Mouse (Mus musculus) midbrain, embryonic 14.5 days (tissue): ENCODE data around the gene Zswim3. TPM values are rescaled to one million over a fixed set of nuclear protein-coding genes. Genes with fewer than 3 reads are reported as not detected.

Experiments
- polyA plus RNA-seq: library from polyadenylated mRNA; unstranded; fragments of >200 nt; fragmentation: Nextera tagmentation; extraction: Ambion mirVana; gene quantifications from 2 replicates; pipeline ENCODE4 v1.2.1, GENCODE M21; 2014

Gene Zswim3
- polyA plus RNA-seq, 1 experiment from 2014 or later = 15.6 TPM

Other genes with a start within 250 kb of the Zswim3 start
- 0.61 and 1.2 TPM in 2 replicates for gene Wfdc2, start 242.7 kb upstream of the Zswim3 start, polyA plus RNA-seq
- not detected in 2 replicates for gene Spint3, start 231.6 kb upstream of the Zswim3 start, polyA plus RNA-seq
- not detected in 2 replicates for gene Wfdc6a, start 219.7 kb upstream of the Zswim3 start, polyA plus RNA-seq
- gene Eppin, start 211.5 kb upstream of the Zswim3 start, polyA plus RNA-seq = not detected in 2 replicates
- not detected in 2 replicates for gene Wfdc6b, start 191.6 kb upstream of the Zswim3 start, polyA plus RNA-seq
- gene Wfdc8, start 191.5 kb upstream of the Zswim3 start, polyA plus RNA-seq = not detected in 2 replicates
- gene Wfdc16, start 166.3 kb upstream of the Zswim3 start, polyA plus RNA-seq = not detected in 2 replicates
- not detected in 2 replicates for gene Wfdc10, start 149.1 kb upstream of the Zswim3 start, polyA plus RNA-seq
- gene Wfdc9, start 148.5 kb upstream of the Zswim3 start, polyA plus RNA-seq = not detected in 2 replicates
- gene Wfdc11, start 131.0 kb upstream of the Zswim3 start, polyA plus RNA-seq = not detected in 2 replicates
- gene Wfdc13, start 120.0 kb upstream of the Zswim3 start, polyA plus RNA-seq = not detected in 2 replicates
- gene Spint4, start 106.6 kb upstream of the Zswim3 start, polyA plus RNA-seq = not detected in 2 replicates
- gene Spint5, start 89.8 kb upstream of the Zswim3 start, polyA plus RNA-seq = not detected in 2 replicates
- gene Wfdc3, start 59.2 kb upstream of the Zswim3 start, polyA plus RNA-seq = 0.80 and 1.1 TPM in 2 replicates
- 49.1 and 55.0 TPM in 2 replicates for gene Dnttip1, start 59.1 kb upstream of the Zswim3 start, polyA plus RNA-seq
- 45.9 and 85.7 TPM in 2 replicates for gene Ube2c, start 35.2 kb upstream of the Zswim3 start, polyA plus RNA-seq
- not detected in 2 replicates for gene Tnnc2, start 25.1 kb upstream of the Zswim3 start, polyA plus RNA-seq
- 22.1 and 34.5 TPM in 2 replicates for gene Snx21, start 19.3 kb upstream of the Zswim3 start, polyA plus RNA-seq
- gene Acot8, start 216 bp upstream of the Zswim3 start, polyA plus RNA-seq = 17.1 and 18.5 TPM in 2 replicates
- gene Zswim1, start 17.6 kb downstream of the Zswim3 start, polyA plus RNA-seq = 27.8 and 30.5 TPM in 2 replicates
- gene Spata25, start 23.4 kb downstream of the Zswim3 start, polyA plus RNA-seq = 0.29 TPM in 1 of 2 replicates, not detected in the other
- gene Ctsa, start 27.8 kb downstream of the Zswim3 start, polyA plus RNA-seq = 77.1 and 88.2 TPM in 2 replicates
- 5.1 and 6.9 TPM in 2 replicates for gene Neurl2, start 28.4 kb downstream of the Zswim3 start, polyA plus RNA-seq
- 29.8 and 91.1 TPM in 2 replicates for gene Pltp, start 52.6 kb downstream of the Zswim3 start, polyA plus RNA-seq
- gene Pcif1, start 74.2 kb downstream of the Zswim3 start, polyA plus RNA-seq = 92.8 and 99.5 TPM in 2 replicates
- gene Zfp335, start 106.7 kb downstream of the Zswim3 start, polyA plus RNA-seq = 13.9 and 15.5 TPM in 2 replicates
- 29.7 and 29.9 TPM in 2 replicates for gene Mmp9, start 135.7 kb downstream of the Zswim3 start, polyA plus RNA-seq
- 53.8 and 63.0 TPM in 2 replicates for gene Slc12a5, start 155.7 kb downstream of the Zswim3 start, polyA plus RNA-seq
- 76.6 and 105 TPM in 2 replicates for gene Ncoa5, start 229.8 kb downstream of the Zswim3 start, polyA plus RNA-seq